Mouse (Mus musculus): ENCODE measurements at regions not wholly inside any gene's neighbourhood (a gene's known extent, or its start where the extent isn't known, plus 50 kb on each side); places are given as distances from the start of the nearest gene placed in this dataset.

DNA sequence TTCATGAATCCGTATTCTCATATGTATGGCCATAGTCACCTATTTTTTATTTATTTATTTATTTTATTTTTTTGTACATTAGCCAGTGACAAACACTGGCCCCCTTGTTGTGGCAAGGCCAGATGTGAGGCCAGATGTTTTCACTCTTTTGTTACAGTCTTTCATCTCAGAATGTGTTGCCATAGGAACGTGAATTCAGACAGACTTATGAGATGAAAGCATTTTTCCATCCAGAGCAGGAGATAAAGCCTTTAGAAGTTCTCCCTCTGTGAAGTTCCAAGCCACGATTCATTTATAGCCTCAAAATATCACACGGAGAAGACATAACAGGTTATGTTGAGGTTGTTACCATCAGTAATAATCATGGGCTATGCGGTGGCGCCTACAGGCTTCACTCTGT, 220.9 kb downstream of the Arpp21 start:
- in situ Hi-C loops (cut with MboI; ENCODE audit: low sequenced_read_pairs in 2 of 2, unreplicated experiment in 2 of 2) = no loop called here
- Histone ChIP-seq H3K36me3 (ENCODE audit: control insufficient read depth, insufficient read depth, low read length, poor library complexity, severe bottlenecking) (no peaks in the 10 kb centered on the region), H3K4me3 (ENCODE audit: insufficient read depth in 1 of 2, low read depth in 1 of 2, low read length in 2 of 2, poor library complexity in 1 of 2, severe bottlenecking in 1 of 2) (no peak overlapping the region), H3K9ac (ENCODE audit: insufficient read depth, low read depth, low read length, poor library complexity, severe bottlenecking) (no peak overlapping the region), H3K27ac (ENCODE audit: insufficient read depth, low read depth, low read length, poor library complexity, severe bottlenecking) (no peak overlapping the region), H3K9me3 (ENCODE audit: control insufficient read depth, insufficient read depth, low read depth, low read length) (no peaks in the 10 kb centered on the region), H3K4me1 (ENCODE audit: control insufficient read depth in 2 of 2, insufficient read depth in 2 of 2, low read length in 2 of 2, poor library complexity in 1 of 2) (no peaks in the 10 kb centered on the region)
- TF ChIP-seq ZNF384 (IDR thresholded peaks at IDR 0.05; ENCODE audit: low read depth, low read length) (no peak), MAFK (IDR thresholded peaks at IDR 0.05; ENCODE audit: insufficient read depth, low read depth, low read length) (no peak), HCFC1 (IDR thresholded peaks at IDR 0.05; ENCODE audit: borderline replicate concordance, insufficient read depth, low read length) (no peak), CHD2 (IDR thresholded peaks at IDR 0.05; ENCODE audit: low read depth, low read length) (no peak), ZC3H11A (IDR thresholded peaks at IDR 0.05; ENCODE audit: borderline replicate concordance, low read depth, low read length) (no peak)
- DNase-seq (ENCODE audit: low read depth, low spot score) = no peak

GRCm38 (mm10) chr9:111994401-111994800, 241.3 kb downstream of the Arpp21 start:
- Histone ChIP-seq H3K36me3 (ENCODE audit: control insufficient read depth, insufficient read depth, low read length, poor library complexity, severe bottlenecking) (no peaks in the 10 kb centered on the region), H3K4me1 (ENCODE audit: control insufficient read depth in 2 of 2, insufficient read depth in 2 of 2, low read length in 2 of 2, poor library complexity in 1 of 2) (no peaks in the 10 kb centered on the region; a peak in 1 of 4 replicates), H3K9ac (ENCODE audit: insufficient read depth, low read depth, low read length, poor library complexity, severe bottlenecking) (no peak overlapping the region), H3K27ac (ENCODE audit: insufficient read depth, low read depth, low read length, poor library complexity, severe bottlenecking) (no peak overlapping the region), H3K9me3 (ENCODE audit: control insufficient read depth, insufficient read depth, low read depth, low read length) (no peaks in the 10 kb centered on the region), H3K4me3 (ENCODE audit: insufficient read depth in 1 of 2, low read depth in 1 of 2, low read length in 2 of 2, poor library complexity in 1 of 2, severe bottlenecking in 1 of 2) (no peak overlapping the region)
- in situ Hi-C loops (cut with MboI; ENCODE audit: low sequenced_read_pairs in 2 of 2, unreplicated experiment in 2 of 2) = no loop called here
- TF ChIP-seq ZNF384 (IDR thresholded peaks at IDR 0.05; ENCODE audit: low read depth, low read length) = no peak
- TF ChIP-seq HCFC1 (IDR thresholded peaks at IDR 0.05; ENCODE audit: borderline replicate concordance, insufficient read depth, low read length) = no peak
- TF ChIP-seq CHD2 (IDR thresholded peaks at IDR 0.05; ENCODE audit: low read depth, low read length) = no peak
- TF ChIP-seq MAFK (IDR thresholded peaks at IDR 0.05; ENCODE audit: insufficient read depth, low read depth, low read length) = no peak
- no peak for TF ChIP-seq ZC3H11A (IDR thresholded peaks at IDR 0.05; ENCODE audit: borderline replicate concordance, low read depth, low read length)
- no peak for DNase-seq (ENCODE audit: low read depth, low spot score)

GRCm38 (mm10) chr9:111993844-111994243, 241.9 kb downstream of the Arpp21 start:
- Histone ChIP-seq H3K4me1 (ENCODE audit: control insufficient read depth in 2 of 2, insufficient read depth in 2 of 2, low read length in 2 of 2, poor library complexity in 1 of 2) (no peaks in the 10 kb centered on the region; a peak in 1 of 4 replicates), H3K4me3 (ENCODE audit: insufficient read depth in 1 of 2, low read depth in 1 of 2, low read length in 2 of 2, poor library complexity in 1 of 2, severe bottlenecking in 1 of 2) (no peak overlapping the region), H3K9ac (ENCODE audit: insufficient read depth, low read depth, low read length, poor library complexity, severe bottlenecking) (no peak overlapping the region), H3K36me3 (ENCODE audit: control insufficient read depth, insufficient read depth, low read length, poor library complexity, severe bottlenecking) (no peaks in the 10 kb centered on the region), H3K9me3 (ENCODE audit: control insufficient read depth, insufficient read depth, low read depth, low read length) (no peaks in the 10 kb centered on the region), H3K27ac (ENCODE audit: insufficient read depth, low read depth, low read length, poor library complexity, severe bottlenecking) (no peak overlapping the region)
- DNase-seq (ENCODE audit: low read depth, low spot score) = no peak
- TF ChIP-seq ZNF384 (IDR thresholded peaks at IDR 0.05; ENCODE audit: low read depth, low read length) (no peak), HCFC1 (IDR thresholded peaks at IDR 0.05; ENCODE audit: borderline replicate concordance, insufficient read depth, low read length) (no peak), MAFK (IDR thresholded peaks at IDR 0.05; ENCODE audit: insufficient read depth, low read depth, low read length) (no peak), CHD2 (IDR thresholded peaks at IDR 0.05; ENCODE audit: low read depth, low read length) (no peak), ZC3H11A (IDR thresholded peaks at IDR 0.05; ENCODE audit: borderline replicate concordance, low read depth, low read length) (no peak)
- in situ Hi-C loops (cut with MboI; ENCODE audit: low sequenced_read_pairs in 2 of 2, unreplicated experiment in 2 of 2) = no loop called here

DNA sequence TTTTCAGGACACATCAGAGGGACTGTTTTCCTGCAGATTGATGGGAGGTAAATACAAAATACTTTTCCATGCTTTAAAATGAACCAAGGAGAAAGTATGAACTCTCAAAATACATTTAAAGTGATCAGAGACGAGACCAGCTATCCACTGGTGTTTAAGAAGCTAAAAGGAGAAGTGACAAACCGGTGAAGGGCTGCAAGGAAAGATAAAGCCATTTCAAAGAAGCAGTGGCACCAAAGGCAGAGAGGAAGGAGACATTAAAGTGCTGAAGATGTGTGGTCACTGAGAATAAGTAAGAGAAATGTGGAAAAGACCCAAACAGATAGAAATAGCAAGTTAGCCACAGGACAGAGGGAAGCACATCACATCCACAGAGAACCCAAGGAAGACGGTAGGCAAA, 245.7 kb downstream of the Arpp21 start:
- DNase-seq (ENCODE audit: low read depth, low spot score) = no peak
- in situ Hi-C loops (cut with MboI; ENCODE audit: low sequenced_read_pairs in 2 of 2, unreplicated experiment in 2 of 2) = no loop called here
- Histone ChIP-seq H3K4me1 (ENCODE audit: control insufficient read depth in 2 of 2, insufficient read depth in 2 of 2, low read length in 2 of 2, poor library complexity in 1 of 2) (no peaks in the 10 kb centered on the region; a peak in 1 of 4 replicates), H3K36me3 (ENCODE audit: control insufficient read depth, insufficient read depth, low read length, poor library complexity, severe bottlenecking) (no peaks in the 10 kb centered on the region), H3K27ac (ENCODE audit: insufficient read depth, low read depth, low read length, poor library complexity, severe bottlenecking) (no peak overlapping the region), H3K9me3 (ENCODE audit: control insufficient read depth, insufficient read depth, low read depth, low read length) (no peaks in the 10 kb centered on the region), H3K9ac (ENCODE audit: insufficient read depth, low read depth, low read length, poor library complexity, severe bottlenecking) (no peak overlapping the region), H3K4me3 (ENCODE audit: insufficient read depth in 1 of 2, low read depth in 1 of 2, low read length in 2 of 2, poor library complexity in 1 of 2, severe bottlenecking in 1 of 2) (no peak overlapping the region)
- TF ChIP-seq ZNF384 (IDR thresholded peaks at IDR 0.05; ENCODE audit: low read depth, low read length) (no peak), MAFK (IDR thresholded peaks at IDR 0.05; ENCODE audit: insufficient read depth, low read depth, low read length) (no peak), HCFC1 (IDR thresholded peaks at IDR 0.05; ENCODE audit: borderline replicate concordance, insufficient read depth, low read length) (no peak), CHD2 (IDR thresholded peaks at IDR 0.05; ENCODE audit: low read depth, low read length) (no peak), ZC3H11A (IDR thresholded peaks at IDR 0.05; ENCODE audit: borderline replicate concordance, low read depth, low read length) (no peak)

Data from ES-E14 (cell line).